Mouse (Mus musculus): ENCODE measurements at regions not wholly inside any gene's neighbourhood (a gene's known extent, or its start where the extent isn't known, plus 50 kb on each side); places are given as distances from the start of the nearest gene placed in this dataset.
A peak's percentile ranks its signal among the peaks of the same experiment; 100 is the strongest.

DNA sequence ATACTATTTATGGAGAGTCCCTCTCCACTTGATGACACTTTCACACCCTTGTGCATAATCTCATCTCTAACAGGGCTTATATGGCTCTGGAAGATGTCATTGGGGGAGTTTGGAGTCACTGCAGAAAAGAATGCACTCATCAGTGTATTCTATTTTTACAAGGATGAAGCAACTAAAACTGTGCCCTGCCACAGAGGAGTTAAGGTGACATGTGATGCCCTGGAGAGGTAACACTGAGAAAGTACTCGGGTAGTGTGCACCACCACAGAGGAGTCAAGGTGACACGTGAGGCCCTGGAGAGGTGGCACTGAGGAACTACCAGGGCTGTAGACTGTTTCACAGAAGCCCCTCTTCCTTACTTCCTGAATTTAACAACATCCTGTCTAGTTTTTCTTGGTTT lies 53.2 kb downstream of the Tigd2 start:
- DNase-seq (ENCODE audit: low spot score in 2 of 2): no peak

DNA sequence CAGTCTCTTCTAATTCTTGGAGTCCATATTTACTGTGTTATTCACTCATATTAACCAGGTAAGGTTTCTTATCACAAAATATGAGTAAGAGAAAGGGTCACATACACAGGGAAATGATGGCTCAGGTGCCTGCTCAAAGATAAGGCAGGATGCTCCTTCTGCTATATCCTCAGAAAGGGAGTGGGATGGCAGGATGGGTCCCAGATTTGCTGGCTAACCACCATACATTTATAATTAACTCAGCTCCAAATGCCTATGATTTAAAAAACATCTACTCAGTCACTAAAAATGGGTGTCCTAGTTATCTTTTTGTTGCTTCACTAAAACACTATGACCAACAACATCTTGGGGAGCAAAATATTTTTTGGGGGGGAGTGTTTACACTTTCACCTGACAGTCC lies 56.3 kb downstream of the Tigd2 start:
- no peak for DNase-seq (ENCODE audit: low spot score in 2 of 2)

GRCm38 (mm10) chr6:59274135-59274534 lies 65.5 kb downstream of the Tigd2 start:
- peak in 1 of 2 experiments; percentile 25 for DNase-seq (ENCODE audit: low spot score in 2 of 2)
